Mouse (Mus musculus): Measurements from ENCODE around the gene 2310034C09Rik.
"Not testable (repeated sequence)": the region's sequence is repeated elsewhere in the genome, so short reads cannot be mapped to it uniquely, and the experiment has no call there.

The 2310034C09Rik gene

DNA sequence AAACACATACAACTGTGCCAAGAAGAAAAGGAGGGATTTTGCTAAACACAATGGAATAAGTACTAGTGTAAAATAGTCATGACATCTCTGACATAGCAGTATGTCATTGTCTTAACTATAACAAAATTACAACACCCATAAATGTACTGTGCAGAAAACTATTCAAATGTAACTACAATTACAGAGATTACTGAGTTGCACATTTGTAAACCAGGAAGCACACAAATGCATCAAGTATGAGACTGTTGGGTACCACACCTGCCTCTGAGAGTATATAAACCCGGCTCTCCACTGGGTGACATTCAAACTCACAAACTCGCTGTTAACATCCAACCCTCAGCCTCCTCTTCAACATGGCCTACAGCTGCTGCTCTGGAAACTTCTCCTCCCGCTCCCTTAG is at the start of gene 2310034C09Rik:
Gene 2310034C09Rik, plus strand, starts transcription at position 301 of the 400 bp plus-strand sequence.
- not testable (repeated sequence) for DNase-seq (ENCODE audit: low spot score)

- no peak for DNase-seq (ENCODE audit: low spot score)
Observed at GRCm38 (mm10) chr16:88710757-88711156, 47.9 kb upstream of the 2310034C09Rik start.

GRCm38 (mm10) chr16:88711245-88711644 is 47.4 kb upstream of the 2310034C09Rik start:
- DNase-seq (ENCODE audit: low spot score): no peak

DNA sequence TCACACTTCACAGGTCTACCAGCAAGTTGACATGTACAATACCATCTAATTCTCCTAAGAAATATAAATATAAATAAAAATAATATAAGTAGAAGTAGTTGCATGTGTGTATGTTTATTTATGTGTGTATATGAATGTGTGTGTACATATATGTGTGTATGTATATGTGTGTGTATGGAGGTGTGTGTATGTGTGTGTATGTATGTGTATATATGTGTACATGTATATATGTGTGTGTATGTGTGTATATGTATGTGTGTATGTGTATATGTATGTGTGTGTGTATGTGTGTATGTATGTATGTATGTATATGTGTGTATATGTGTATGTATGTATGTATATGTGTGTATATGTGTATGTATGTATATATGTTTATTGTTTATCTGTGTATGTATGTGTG is 42.1 kb upstream of the 2310034C09Rik start:
- DNase-seq (ENCODE audit: low spot score): no peak

DNA sequence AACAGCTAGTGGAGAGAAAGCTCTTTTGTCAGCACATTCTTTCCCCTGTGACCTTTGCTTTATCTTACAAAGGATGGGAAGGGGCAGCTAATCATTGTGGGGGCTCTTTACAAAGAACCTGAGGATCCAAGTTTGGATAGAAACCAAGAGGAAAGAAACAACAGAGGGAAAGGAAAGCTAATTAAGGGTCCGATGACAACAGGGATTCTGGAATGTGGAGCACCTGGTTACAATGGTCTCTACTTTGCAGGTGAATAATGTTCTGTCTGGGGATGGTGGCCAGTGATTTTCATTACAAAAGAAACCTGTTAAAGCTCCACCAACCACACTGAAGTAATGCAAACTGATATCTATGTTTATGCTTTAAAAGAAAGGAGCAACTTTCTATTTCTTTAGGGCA is 38.6 kb upstream of the 2310034C09Rik start:
- DNase-seq (ENCODE audit: low spot score): no peak

DNA sequence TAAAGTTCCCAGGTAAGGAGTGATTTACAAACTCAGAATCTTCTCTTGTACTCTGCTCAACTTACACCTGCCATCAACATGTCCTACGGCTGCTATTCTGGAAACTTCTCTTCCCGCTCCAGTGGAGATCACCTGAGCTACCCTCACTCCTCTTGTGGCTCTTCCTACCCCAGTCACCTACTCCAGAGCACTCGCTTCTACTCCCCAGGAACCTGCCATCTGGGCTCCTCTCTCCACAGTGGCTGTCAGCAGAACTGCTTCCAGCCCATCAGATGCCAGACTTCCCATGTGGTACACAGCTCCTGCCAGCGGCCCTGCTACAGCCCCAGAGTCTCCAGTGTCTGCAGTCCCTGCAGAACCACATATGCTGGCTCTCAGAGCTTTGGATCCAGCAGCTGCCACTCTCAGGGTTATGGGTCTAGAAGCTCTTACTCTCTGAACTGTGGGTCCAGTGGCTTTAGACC is 29.8 kb upstream of the 2310034C09Rik start, which contains the start of gene Krtap13-1:
Gene Krtap13-1, plus strand, starts transcription at position 51 of the 464 bp plus-strand sequence.
- DNase-seq (ENCODE audit: low spot score): no peak

DNA sequence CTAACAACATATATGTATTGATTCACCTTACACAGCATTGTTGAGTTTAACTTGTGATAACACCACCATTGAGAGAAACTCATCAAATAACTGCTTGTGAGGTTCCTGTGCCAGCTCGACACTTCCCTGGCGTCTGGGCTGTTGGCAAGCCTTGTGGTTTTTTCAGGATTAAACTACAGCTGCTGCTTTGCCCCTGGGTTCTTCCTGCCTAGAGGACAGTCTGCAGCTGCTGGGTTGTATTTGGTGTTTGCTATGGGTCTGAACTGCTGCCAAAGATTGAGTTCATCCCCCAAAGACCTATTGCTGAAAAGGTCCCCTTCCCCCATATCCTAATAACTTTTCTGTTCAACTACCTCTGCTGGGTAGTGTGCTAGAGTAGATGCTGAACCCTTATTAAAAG is 23.3 kb upstream of the 2310034C09Rik start:
- no peak for DNase-seq (ENCODE audit: low spot score)

DNA sequence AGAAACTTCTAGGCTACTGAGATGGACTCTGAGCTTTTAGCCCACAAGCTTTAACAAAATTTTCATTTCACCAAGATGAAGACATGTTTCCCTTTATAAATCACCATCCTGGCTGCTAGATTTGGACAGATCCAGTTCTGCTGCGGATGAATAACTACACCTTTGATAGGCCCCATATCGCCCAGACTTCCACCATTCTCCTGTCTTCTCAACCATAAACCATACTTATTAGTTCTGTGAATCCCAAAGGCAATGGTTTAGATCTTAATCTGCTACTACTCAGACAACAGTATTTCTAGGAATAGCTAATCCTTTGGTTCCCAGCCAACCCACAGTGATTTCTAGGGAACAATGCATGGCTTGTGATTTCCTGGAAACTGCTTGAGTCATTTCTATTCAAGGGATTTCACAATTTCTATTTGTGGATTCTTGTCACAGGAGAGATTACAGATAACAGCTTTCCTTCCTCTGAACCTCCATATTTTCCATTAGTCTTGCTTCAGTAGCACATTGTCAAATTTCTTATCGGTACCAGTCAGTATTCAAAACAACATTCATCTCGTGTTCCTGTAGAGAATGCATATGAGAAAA is 13.8 kb upstream of the 2310034C09Rik start:
- DNase-seq (ENCODE audit: low spot score): no peak

DNA sequence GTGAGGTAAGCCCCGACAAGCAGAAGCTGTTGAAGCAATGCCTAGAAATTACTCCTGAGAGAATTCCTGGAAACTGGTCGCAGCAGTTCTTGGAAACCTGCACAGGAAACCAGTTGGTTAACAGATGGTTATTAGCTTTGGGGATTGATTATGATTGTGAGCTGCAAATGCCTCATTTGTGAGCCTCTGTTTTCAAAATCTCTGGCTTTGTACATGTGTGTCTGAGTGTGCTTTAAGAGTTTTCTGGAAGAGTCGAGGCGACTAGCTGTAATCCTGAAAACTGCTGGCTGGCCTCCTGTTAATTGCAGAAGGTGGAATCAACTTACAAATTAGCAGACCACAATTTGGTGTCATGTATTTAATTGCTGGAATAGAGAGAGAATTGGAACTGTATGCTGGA is 10.7 kb upstream of the 2310034C09Rik start:
- DNase-seq (ENCODE audit: low spot score): no peak

GRCm38 (mm10) chr16:88751535-88751934 is 7.1 kb upstream of the 2310034C09Rik start, which contains the start of gene Krtap13:
Krtap13 (minus strand) TSS chr16:88751635.
- not testable (repeated sequence) for DNase-seq (ENCODE audit: low spot score)

GRCm38 (mm10) chr16:88774106-88774505 is 15.5 kb downstream of the 2310034C09Rik start, which contains the start of gene 2310057N15Rik:
2310057N15Rik (minus strand) TSS chr16:88774206.
- no peak for DNase-seq (ENCODE audit: low spot score)

- no peak for DNase-seq (ENCODE audit: low spot score)
Observed at GRCm38 (mm10) chr16:88777596-88777995, 18.9 kb downstream of the 2310034C09Rik start, which contains the start of gene Gm5965. Gm5965 (plus strand) TSS chr16:88777896.

DNA sequence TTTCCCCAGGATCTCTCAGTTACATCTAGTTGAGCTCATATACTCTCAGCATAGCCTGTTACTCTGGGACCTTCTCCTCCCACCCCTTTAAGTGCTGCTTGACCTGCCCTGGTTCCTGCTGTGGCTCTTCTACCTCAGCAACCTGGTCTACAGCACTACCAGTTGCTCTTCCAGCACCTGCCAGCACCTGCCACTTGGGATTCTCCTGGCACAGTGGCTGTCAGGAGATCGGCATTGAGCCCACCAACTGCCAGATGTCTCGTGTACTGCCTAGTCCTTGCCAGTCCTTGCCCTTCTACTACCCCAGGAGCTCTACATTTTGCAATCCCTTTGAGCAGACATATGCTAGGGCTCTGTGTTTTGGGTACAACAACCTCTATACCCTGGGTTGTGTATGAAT is 28.1 kb downstream of the 2310034C09Rik start:
- DNase-seq (ENCODE audit: low spot score): no peak

Measured in urinary bladder, postnatal 25 days (tissue).